Mouse (Mus musculus): ENCODE data around the gene Nek1. TPM values are rescaled to one million over a fixed set of nuclear protein-coding genes. Genes with fewer than 3 reads are reported as not detected.

The Nek1 gene
- total and polyA plus RNA-seq, 2 experiments: 2.0 to 7.7 TPM

DNA sequence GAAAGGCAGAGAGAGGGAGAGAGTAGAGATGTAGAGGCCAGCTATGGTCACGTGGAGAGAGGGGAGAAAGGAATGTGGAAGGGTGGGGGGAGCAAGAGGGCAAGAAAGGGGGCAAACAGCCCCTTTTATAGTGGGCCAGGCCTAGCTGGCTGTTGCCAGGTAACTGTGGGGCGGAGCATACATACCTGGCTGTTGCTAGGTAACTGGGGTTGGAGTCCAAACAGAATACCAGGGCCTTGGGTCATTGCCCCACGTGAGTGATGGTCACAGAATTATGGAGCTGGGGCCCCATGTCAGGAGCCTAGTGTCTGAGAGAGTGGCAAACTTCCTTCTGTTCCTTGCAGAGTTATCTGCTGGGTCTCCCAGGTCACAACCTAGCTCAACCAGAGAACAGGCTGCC lies 149.3 kb downstream of the Nek1 start:
- H3K79me2 ChIP-seq (ENCODE audit: control insufficient read depth, insufficient read depth, low read length): no peaks in the 10 kb centered on the region
- H3K27me3 ChIP-seq (ENCODE audit: control insufficient read depth, insufficient read depth, low read length): no peaks in the 10 kb centered on the region
- no peaks in the 10 kb centered on the region for H3K36me3 ChIP-seq (ENCODE audit: control insufficient read depth, insufficient read depth, low read length)
- H3K9ac ChIP-seq (ENCODE audit: low read depth, low read length): no peak overlapping the region
- no peaks in the 10 kb centered on the region for H3K4me1 ChIP-seq (ENCODE audit: control insufficient read depth, insufficient read depth, low read length)
- H3K4me3 ChIP-seq (ENCODE audit: insufficient read depth, low read depth, low read length): no peak overlapping the region
- no peak overlapping the region for H3K27ac ChIP-seq (replicated peaks; ENCODE audit: insufficient read depth, low read depth, low read length)
- DNase-seq (ENCODE audit: extremely low read depth, low read depth, low spot score): no peak
- WGBS: 58% methylated on average over 3 of the region's 3 CpGs
- no peak for TF ChIP-seq POLR2A (IDR thresholded peaks at IDR 0.05; ENCODE audit: extremely low read depth, insufficient read depth, low read length)
- no peak for TF ChIP-seq CTCF (IDR thresholded peaks at IDR 0.05; ENCODE audit: low read depth, low read length)

GRCm38 (mm10) chr8:61142845-61143244 lies 149.8 kb downstream of the Nek1 start:
- Histone ChIP-seq H3K27ac (replicated peaks; ENCODE audit: insufficient read depth, low read depth, low read length) (no peak overlapping the region), H3K36me3 (ENCODE audit: control insufficient read depth, insufficient read depth, low read length) (no peaks in the 10 kb centered on the region), H3K4me1 (ENCODE audit: control insufficient read depth, insufficient read depth, low read length) (no peaks in the 10 kb centered on the region), H3K9ac (ENCODE audit: low read depth, low read length) (no peak overlapping the region), H3K4me3 (ENCODE audit: insufficient read depth, low read depth, low read length) (no peak overlapping the region), H3K79me2 (ENCODE audit: control insufficient read depth, insufficient read depth, low read length) (no peaks in the 10 kb centered on the region), H3K27me3 (ENCODE audit: control insufficient read depth, insufficient read depth, low read length) (no peaks in the 10 kb centered on the region)
- no peak for DNase-seq (ENCODE audit: extremely low read depth, low read depth, low spot score)
- no peak for TF ChIP-seq POLR2A (IDR thresholded peaks at IDR 0.05; ENCODE audit: extremely low read depth, insufficient read depth, low read length)
- TF ChIP-seq CTCF (IDR thresholded peaks at IDR 0.05; ENCODE audit: low read depth, low read length): no peak

DNA sequence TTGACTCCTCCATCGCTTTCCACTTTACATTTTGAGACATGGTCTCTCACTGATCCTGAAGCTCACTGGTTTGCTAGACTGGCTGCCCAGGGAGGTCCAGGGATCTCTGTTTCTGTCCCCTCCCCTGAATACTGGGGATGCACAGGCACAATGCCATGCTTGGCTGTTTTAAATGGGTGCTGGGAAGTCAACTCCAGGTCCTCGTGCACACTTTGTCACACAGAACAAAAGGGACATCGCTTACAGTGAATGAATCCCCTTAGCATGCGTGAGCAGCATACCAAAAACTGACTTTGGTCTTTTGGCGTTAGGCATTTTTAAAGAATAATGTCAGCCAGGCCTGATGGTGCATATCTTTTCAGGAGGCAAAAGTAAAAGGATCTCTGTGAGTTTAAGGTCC lies 155.7 kb downstream of the Nek1 start:
- Histone ChIP-seq H3K79me2 (ENCODE audit: control insufficient read depth, insufficient read depth, low read length) (no peaks in the 10 kb centered on the region), H3K27me3 (ENCODE audit: control insufficient read depth, insufficient read depth, low read length) (no peaks in the 10 kb centered on the region), H3K9ac (ENCODE audit: low read depth, low read length) (no peak overlapping the region), H3K27ac (replicated peaks; ENCODE audit: insufficient read depth, low read depth, low read length) (no peak overlapping the region), H3K4me1 (ENCODE audit: control insufficient read depth, insufficient read depth, low read length) (no peaks in the 10 kb centered on the region), H3K4me3 (ENCODE audit: insufficient read depth, low read depth, low read length) (no peak overlapping the region), H3K36me3 (ENCODE audit: control insufficient read depth, insufficient read depth, low read length) (no peaks in the 10 kb centered on the region)
- DNase-seq (ENCODE audit: extremely low read depth, low read depth, low spot score): no peak
- TF ChIP-seq CTCF (IDR thresholded peaks at IDR 0.05; ENCODE audit: low read depth, low read length) (no peak), POLR2A (IDR thresholded peaks at IDR 0.05; ENCODE audit: extremely low read depth, insufficient read depth, low read length) (no peak)
- 93% methylated on average over 5 of the region's 5 CpGs for WGBS

- H3K79me2 ChIP-seq (ENCODE audit: control insufficient read depth, insufficient read depth, low read length): no peaks in the 10 kb centered on the region
- H3K27me3 ChIP-seq (ENCODE audit: control insufficient read depth, insufficient read depth, low read length): no peaks in the 10 kb centered on the region
- DNase-seq (ENCODE audit: extremely low read depth, low read depth, low spot score): no peak
- H3K27ac ChIP-seq (replicated peaks; ENCODE audit: insufficient read depth, low read depth, low read length): no peak overlapping the region
- no peaks in the 10 kb centered on the region for H3K36me3 ChIP-seq (ENCODE audit: control insufficient read depth, insufficient read depth, low read length)
- H3K9ac ChIP-seq (ENCODE audit: low read depth, low read length): no peak overlapping the region
- H3K4me1 ChIP-seq (ENCODE audit: control insufficient read depth, insufficient read depth, low read length): no peaks in the 10 kb centered on the region
- 66% methylated on average over 4 of the region's 4 CpGs for WGBS
- H3K4me3 ChIP-seq (ENCODE audit: insufficient read depth, low read depth, low read length): no peak overlapping the region
- TF ChIP-seq POLR2A (IDR thresholded peaks at IDR 0.05; ENCODE audit: extremely low read depth, insufficient read depth, low read length) (no peak), CTCF (IDR thresholded peaks at IDR 0.05; ENCODE audit: low read depth, low read length) (no peak)
Measured at GRCm38 (mm10) chr8:61150596-61150995, 157.6 kb downstream of the Nek1 start.

DNA sequence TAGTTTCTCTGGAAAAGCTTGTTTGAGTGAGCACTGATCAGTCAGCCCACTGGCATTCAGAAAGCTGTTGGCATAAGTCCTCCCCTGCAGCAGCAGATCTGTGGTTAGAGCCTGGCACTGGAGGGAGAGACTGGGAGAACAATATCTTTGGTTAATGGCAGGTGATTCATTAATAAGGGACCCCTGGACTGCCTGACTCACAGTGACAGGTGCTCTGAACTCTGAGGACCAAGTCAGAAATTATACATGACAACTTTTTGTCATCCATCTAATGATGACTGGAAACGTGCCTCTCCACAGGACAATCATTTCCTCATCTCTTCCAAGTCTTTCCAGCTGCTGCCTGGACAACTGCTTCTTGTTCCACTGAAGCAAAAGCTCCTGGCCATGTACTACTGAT lies 163.4 kb downstream of the Nek1 start:
- Histone ChIP-seq H3K9ac (ENCODE audit: low read depth, low read length) (no peak overlapping the region), H3K4me3 (ENCODE audit: insufficient read depth, low read depth, low read length) (no peak overlapping the region), H3K4me1 (ENCODE audit: control insufficient read depth, insufficient read depth, low read length) (no peaks in the 10 kb centered on the region), H3K36me3 (ENCODE audit: control insufficient read depth, insufficient read depth, low read length) (no peaks in the 10 kb centered on the region), H3K27ac (replicated peaks; ENCODE audit: insufficient read depth, low read depth, low read length) (no peak overlapping the region), H3K27me3 (ENCODE audit: control insufficient read depth, insufficient read depth, low read length) (no peaks in the 10 kb centered on the region), H3K79me2 (ENCODE audit: control insufficient read depth, insufficient read depth, low read length) (no peaks in the 10 kb centered on the region)
- no peak for DNase-seq (ENCODE audit: extremely low read depth, low read depth, low spot score)
- 70% methylated on average over 1 of the region's 1 CpGs for WGBS
- no peak for TF ChIP-seq POLR2A (IDR thresholded peaks at IDR 0.05; ENCODE audit: extremely low read depth, insufficient read depth, low read length)
- TF ChIP-seq CTCF (IDR thresholded peaks at IDR 0.05; ENCODE audit: low read depth, low read length): no peak

DNA sequence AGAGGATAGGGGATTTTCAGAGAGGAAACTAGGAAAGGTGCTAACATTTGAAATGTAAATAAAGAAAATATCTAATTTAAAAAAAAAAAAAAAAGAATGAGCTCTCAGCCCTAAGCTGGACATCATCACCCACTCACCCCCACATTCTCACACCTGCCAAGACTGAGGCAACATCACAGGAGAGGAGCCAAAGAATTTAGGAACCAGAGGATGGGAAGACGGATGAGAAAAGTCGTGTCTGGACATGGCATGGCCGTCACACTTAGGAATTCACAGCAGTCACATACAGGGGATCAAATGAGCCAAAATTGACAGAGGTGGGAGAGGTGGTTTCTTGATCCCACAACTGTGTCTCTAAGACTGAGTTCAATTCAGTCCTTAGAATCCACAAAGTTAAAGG lies 165.5 kb downstream of the Nek1 start:
- Histone ChIP-seq H3K79me2 (ENCODE audit: control insufficient read depth, insufficient read depth, low read length) (no peaks in the 10 kb centered on the region), H3K36me3 (ENCODE audit: control insufficient read depth, insufficient read depth, low read length) (no peaks in the 10 kb centered on the region), H3K27me3 (ENCODE audit: control insufficient read depth, insufficient read depth, low read length) (no peaks in the 10 kb centered on the region), H3K4me3 (ENCODE audit: insufficient read depth, low read depth, low read length) (no peak overlapping the region), H3K4me1 (ENCODE audit: control insufficient read depth, insufficient read depth, low read length) (no peaks in the 10 kb centered on the region), H3K27ac (replicated peaks; ENCODE audit: insufficient read depth, low read depth, low read length) (no peak overlapping the region), H3K9ac (ENCODE audit: low read depth, low read length) (no peak overlapping the region)
- WGBS: 83% methylated on average over 3 of the region's 3 CpGs
- no peak for DNase-seq (ENCODE audit: extremely low read depth, low read depth, low spot score)
- TF ChIP-seq POLR2A (IDR thresholded peaks at IDR 0.05; ENCODE audit: extremely low read depth, insufficient read depth, low read length): no peak
- TF ChIP-seq CTCF (IDR thresholded peaks at IDR 0.05; ENCODE audit: low read depth, low read length): no peak
